11 mouse cellular contexts compared by ENCODE assay signal in the genomic region with DNA sequence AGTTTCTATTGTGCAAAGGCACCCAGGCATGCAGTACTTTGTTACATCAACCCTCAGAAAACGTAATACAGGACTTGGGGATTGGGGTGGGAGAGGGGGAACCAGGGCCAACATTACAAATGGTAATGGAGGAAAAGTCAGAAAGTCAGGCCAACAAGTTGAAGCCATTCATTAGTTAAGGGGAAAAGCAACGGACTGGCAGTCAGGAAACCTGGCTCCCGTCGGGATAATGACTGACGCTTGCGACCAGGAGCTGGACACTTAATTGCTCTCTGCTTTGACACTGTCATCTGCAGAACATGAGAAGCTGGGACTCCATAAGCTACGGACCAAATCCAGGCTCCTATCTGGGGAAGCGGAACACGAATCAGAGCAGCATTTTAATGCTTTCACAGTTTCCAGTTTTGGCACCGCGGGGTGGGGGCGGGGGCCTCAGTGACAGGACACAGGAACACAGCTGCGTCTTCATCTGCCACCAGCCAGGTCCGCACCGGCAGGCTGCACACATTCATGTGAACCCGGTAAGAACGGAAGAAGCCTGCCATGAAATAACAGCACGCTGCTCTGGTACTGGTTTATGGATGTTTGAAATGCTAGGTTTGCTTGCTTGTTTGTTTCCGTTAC. TPM values are rescaled to one million over a fixed set of nuclear protein-coding genes. Genes with fewer than 3 reads are reported as not detected.
DNase-seq lines count a peak whose midpoint lies in the region; ATAC-seq and TF ChIP-seq lines count a peak whose summit lies in the region.
"Had no signal": no experiment of that assay in that cellular context is flagged by ENCODE, and none has a peak within 500 bp of the region (broad histone marks: within the 10 kb centered on the region; RNA-seq: fewer than 3 reads in every experiment).

No protein-coding gene starts in this region.

- no peak overlapping the region for H3K4me2 ChIP-seq in embryonic facial prominence, embryonic 12.5 days (replicated peaks)
- no peak overlapping the region for H3K4me2 ChIP-seq in midbrain, embryonic 11.5 days
- H3K4me2 ChIP-seq in hindbrain, embryonic 15.5 days = peak overlapping the region; percentile 46
- H3K4me2 ChIP-seq in neural tube, embryonic 13.5 days = peak overlapping the region; percentile 26
- H3K4me2 ChIP-seq: liver, embryonic 13.5 days; stomach, embryonic 15.5 days had no signal

- H3K36me3 ChIP-seq in embryonic facial prominence, embryonic 12.5 days = peaks cover 64% of the 10 kb centered on the region
- H3K36me3 ChIP-seq in embryonic facial prominence, embryonic 10.5 days (replicated peaks) = peaks cover 94% of the 10 kb centered on the region
- peaks cover 44% of the 10 kb centered on the region for H3K36me3 ChIP-seq in midbrain, embryonic 10.5 days
- H3K36me3 ChIP-seq in midbrain, embryonic 11.5 days (ENCODE audit: control insufficient read depth, insufficient read depth, low read length) = no peaks in the 10 kb centered on the region
- H3K36me3 ChIP-seq in hindbrain, embryonic 15.5 days = no peaks in the 10 kb centered on the region
- no peaks in the 10 kb centered on the region for H3K36me3 ChIP-seq in neural tube, embryonic 13.5 days
- H3K36me3 ChIP-seq: liver, embryonic 13.5 days; stomach, embryonic 15.5 days had no signal

- no peaks in the 10 kb centered on the region for H3K9me3 ChIP-seq in embryonic facial prominence, embryonic 12.5 days
- H3K9me3 ChIP-seq in embryonic facial prominence, embryonic 10.5 days = no peaks in the 10 kb centered on the region
- H3K9me3 ChIP-seq in midbrain, embryonic 10.5 days (replicated peaks) = no peaks in the 10 kb centered on the region
- no peaks in the 10 kb centered on the region for H3K9me3 ChIP-seq in midbrain, embryonic 11.5 days (ENCODE audit: control insufficient read depth, low read length)
- H3K9me3 ChIP-seq in hindbrain, embryonic 15.5 days = no peaks in the 10 kb centered on the region
- no peaks in the 10 kb centered on the region for H3K9me3 ChIP-seq in neural tube, embryonic 13.5 days
- H3K9me3 ChIP-seq: liver, embryonic 13.5 days; stomach, embryonic 15.5 days had no signal

- TF ChIP-seq CTCF in cerebellum, adult 2 months (IDR thresholded peaks at IDR 0.05; ENCODE audit: borderline replicate concordance, insufficient read depth, low read depth, low read length) = no peak

- no peak overlapping the region for H3K9ac ChIP-seq in embryonic facial prominence, embryonic 12.5 days
- no peak overlapping the region for H3K9ac ChIP-seq in midbrain, embryonic 11.5 days (ENCODE audit: low read length)
- H3K9ac ChIP-seq in hindbrain, embryonic 15.5 days = no peak overlapping the region
- 0 out of 2 replicates have a peak overlapping the region, but pooled peaks have one; percentile 6 for H3K9ac ChIP-seq in neural tube, embryonic 13.5 days
- H3K9ac ChIP-seq: liver, embryonic 13.5 days; stomach, embryonic 15.5 days had no signal

- no peak for DNase-seq in embryonic facial prominence, embryonic 10.5 days (ENCODE audit: low spot score)
- DNase-seq in midbrain, embryonic 10.5 days (ENCODE audit: low spot score) = no peak
- no peak for DNase-seq in midbrain, embryonic 11.5 days (ENCODE audit: low spot score, missing footprints)
- no peak for DNase-seq in layer of hippocampus, postnatal 36 days
- DNase-seq in cerebellum, adult 2 months = no peak
- DNase-seq: liver, embryonic 13.5 days had no signal

- H3K27ac ChIP-seq in embryonic facial prominence, embryonic 12.5 days = 0 out of 2 replicates have a peak overlapping the region, but pooled peaks have one; percentile 17
- no peak overlapping the region for H3K27ac ChIP-seq in embryonic facial prominence, embryonic 10.5 days (replicated peaks)
- H3K27ac ChIP-seq in midbrain, embryonic 10.5 days (replicated peaks) = 0 out of 2 replicates have a peak overlapping the region, but pooled peaks have one; percentile 3
- no peak overlapping the region for H3K27ac ChIP-seq in midbrain, embryonic 11.5 days (ENCODE audit: low read depth, low read length)
- no peak overlapping the region for H3K27ac ChIP-seq in hindbrain, embryonic 15.5 days (replicated peaks)
- no peak overlapping the region for H3K27ac ChIP-seq in neural tube, embryonic 13.5 days (replicated peaks)
- no peak overlapping the region for H3K27ac ChIP-seq in cerebellum, adult 2 months (ENCODE audit: insufficient read depth, low read length)
- H3K27ac ChIP-seq: liver, embryonic 13.5 days; stomach, embryonic 15.5 days had no signal

- TF ChIP-seq POLR2A in cerebellum, adult 2 months (IDR thresholded peaks at IDR 0.05; ENCODE audit: borderline replicate concordance, insufficient read depth, low read length) = no peak

- ATAC-seq in embryonic facial prominence, embryonic 12.5 days (ENCODE audit: insufficient number of reproducible peaks, insufficient read depth, low FRiP score, low TSS enrichment) = no peak
- ATAC-seq in midbrain, embryonic 11.5 days (ENCODE audit: low FRiP score) = no peak
- no peak; the same call in 1 of the 2 replicates for ATAC-seq in hindbrain, embryonic 15.5 days (ENCODE audit: low FRiP score, low read depth)
- ATAC-seq in neural tube, embryonic 13.5 days (ENCODE audit: low read depth) = no peak
- ATAC-seq: Patski had no signal

- H3K4me3 ChIP-seq in embryonic facial prominence, embryonic 12.5 days = no peak overlapping the region
- H3K4me3 ChIP-seq in embryonic facial prominence, embryonic 10.5 days = no peak overlapping the region
- peak overlapping the region; percentile 20 for H3K4me3 ChIP-seq in midbrain, embryonic 10.5 days
- no peak overlapping the region for H3K4me3 ChIP-seq in midbrain, embryonic 11.5 days (ENCODE audit: low read depth, low read length)
- peak overlapping the region; percentile 15 for H3K4me3 ChIP-seq in hindbrain, embryonic 15.5 days
- no peak overlapping the region for H3K4me3 ChIP-seq in neural tube, embryonic 13.5 days
- no peak overlapping the region for H3K4me3 ChIP-seq in cerebellum, adult 2 months (replicated peaks; ENCODE audit: insufficient read depth, low read depth, low read length)
- H3K4me3 ChIP-seq: liver, embryonic 13.5 days; stomach, embryonic 15.5 days had no signal

- no peaks in the 10 kb centered on the region for H3K27me3 ChIP-seq in embryonic facial prominence, embryonic 12.5 days
- no peaks in the 10 kb centered on the region for H3K27me3 ChIP-seq in embryonic facial prominence, embryonic 10.5 days (replicated peaks; ENCODE audit: low read depth, poor library complexity, severe bottlenecking)
- no peaks in the 10 kb centered on the region for H3K27me3 ChIP-seq in midbrain, embryonic 10.5 days (ENCODE audit: low read depth, poor library complexity, severe bottlenecking)
- H3K27me3 ChIP-seq in midbrain, embryonic 11.5 days (ENCODE audit: control insufficient read depth, insufficient read depth, low read length) = no peaks in the 10 kb centered on the region
- no peaks in the 10 kb centered on the region for H3K27me3 ChIP-seq in hindbrain, embryonic 15.5 days
- no peaks in the 10 kb centered on the region for H3K27me3 ChIP-seq in neural tube, embryonic 13.5 days
- peaks cover 1% of the 10 kb centered on the region; the same call in 1 of the 2 replicates for H3K27me3 ChIP-seq in cerebellum, adult 2 months (ENCODE audit: control insufficient read depth, insufficient read depth, low read length)
- H3K27me3 ChIP-seq: liver, embryonic 13.5 days; Patski; stomach, embryonic 15.5 days had no signal

- WGBS in embryonic facial prominence, embryonic 12.5 days = 66% methylated on average over 19 of the region's 19 CpGs
- WGBS in embryonic facial prominence, embryonic 10.5 days = 76% methylated on average over 19 of the region's 19 CpGs
- 63% methylated on average over 19 of the region's 19 CpGs for WGBS in midbrain, embryonic 10.5 days
- 59% methylated on average over 19 of the region's 19 CpGs for WGBS in midbrain, embryonic 11.5 days
- 28% methylated on average over 19 of the region's 19 CpGs for WGBS in hindbrain, embryonic 15.5 days
- 51% methylated on average over 19 of the region's 19 CpGs for WGBS in neural tube, embryonic 13.5 days
- WGBS in cerebellum, adult 2 months = 11% methylated on average over 19 of the region's 19 CpGs

- H3K4me1 ChIP-seq in embryonic facial prominence, embryonic 12.5 days = peaks cover 15% of the 10 kb centered on the region; the same call in 1 of the 2 replicates
- H3K4me1 ChIP-seq in embryonic facial prominence, embryonic 10.5 days = peaks cover 18% of the 10 kb centered on the region; the same call in 1 of the 2 replicates
- peaks cover 23% of the 10 kb centered on the region for H3K4me1 ChIP-seq in midbrain, embryonic 10.5 days
- peaks cover 5% of the 10 kb centered on the region; the same call in 1 of the 2 replicates for H3K4me1 ChIP-seq in midbrain, embryonic 11.5 days (ENCODE audit: control insufficient read depth, insufficient read depth, low read length)
- peaks cover 8% of the 10 kb centered on the region for H3K4me1 ChIP-seq in hindbrain, embryonic 15.5 days (replicated peaks)
- H3K4me1 ChIP-seq in neural tube, embryonic 13.5 days (replicated peaks) = peaks cover 19% of the 10 kb centered on the region
- H3K4me1 ChIP-seq in cerebellum, adult 2 months (ENCODE audit: control insufficient read depth, insufficient read depth, low read length) = no peaks in the 10 kb centered on the region
- H3K4me1 ChIP-seq: liver, embryonic 13.5 days; stomach, embryonic 15.5 days had no signal

RNA-seq across cellular contexts. Expression of a gene that starts 26.5 kb away (rescaled TPM):
- 89.2 and 100 TPM in 2 replicates for polyA plus RNA-seq in embryonic facial prominence, embryonic 12.5 days (2016; fragmentation: Nextera tagmentation; extraction: Ambion mirVana)
- 90.0 and 94.0 TPM in 2 replicates for polyA plus RNA-seq in embryonic facial prominence, embryonic 10.5 days (2016; fragmentation: Nextera tagmentation; extraction: Ambion mirVana)
- polyA plus RNA-seq in midbrain, embryonic 10.5 days (2016; fragmentation: Nextera tagmentation; extraction: Ambion mirVana) = 28.9 and 44.4 TPM in 2 replicates
- 22.9 and 23.2 TPM in 2 replicates for polyA plus RNA-seq in midbrain, embryonic 11.5 days (2014; fragmentation: Nextera tagmentation; extraction: Ambion mirVana)
- 2.2 and 2.6 TPM in 2 replicates for polyA plus RNA-seq in hindbrain, embryonic 15.5 days (2015; fragmentation: Nextera tagmentation; extraction: Ambion mirVana)
- 3.7 and 8.8 TPM in 2 replicates for polyA plus RNA-seq in neural tube, embryonic 13.5 days (2015; fragmentation: Nextera tagmentation; extraction: Ambion mirVana)
- total RNA-seq in layer of hippocampus, postnatal 36 days (2021) = under 1 TPM; 0.12 to 0.35 TPM
- polyA plus RNA-seq in cerebellum, adult 2 months (2012; rRNA removed) = 0.05 and 0.06 TPM in 2 replicates

Comparison
In these comparisons a context has a peak if more than half of its experiments do, and no peak if none do; other contexts are left out.
1. H3K27ac ChIP-seq: peak in embryonic facial prominence, embryonic 12.5 days (single experiment) and midbrain, embryonic 10.5 days (single experiment); none in embryonic facial prominence, embryonic 10.5 days (single experiment), midbrain, embryonic 11.5 days (single experiment), hindbrain, embryonic 15.5 days (single experiment), neural tube, embryonic 13.5 days (single experiment) and cerebellum, adult 2 months (single experiment).
2. H3K4me3 ChIP-seq: peak in midbrain, embryonic 10.5 days (single experiment) and hindbrain, embryonic 15.5 days (single experiment); none in embryonic facial prominence, embryonic 12.5 days (single experiment), embryonic facial prominence, embryonic 10.5 days (single experiment), midbrain, embryonic 11.5 days (single experiment), neural tube, embryonic 13.5 days (single experiment) and cerebellum, adult 2 months (single experiment).
3. H3K4me2 ChIP-seq: peak in hindbrain, embryonic 15.5 days (single experiment) and neural tube, embryonic 13.5 days (single experiment); none in embryonic facial prominence, embryonic 12.5 days (single experiment) and midbrain, embryonic 11.5 days (single experiment).